Mouse (Mus musculus) cerebellum, adult (tissue): ENCODE measurements around the gene Cxcr6.
"Not testable (repeated sequence)": the region's sequence is repeated elsewhere in the genome, so short reads cannot be mapped to it uniquely, and the experiment has no call there.

Experiments
- ATAC-seq: cut with Nextera tagmentation; 2 replicates; pipeline ENCODE4 v1.9.2; 2017; ENCODE audit warnings: mild to moderate bottlenecking, moderate library complexity, mixed read lengths; ENCODE audit not compliant: insufficient number of reproducible peaks, low FRiP score, low TSS enrichment

The Cxcr6 gene

GRCm38 (mm10) chr9:123806267-123806666 is at the start of gene Cxcr6:
TSS of gene Cxcr6 (plus strand) at chr9:123806475.
- ATAC-seq = no peak

GRCm38 (mm10) chr9:123756752-123757151 is 49.5 kb upstream of the Cxcr6 start:
- no peak for ATAC-seq

GRCm38 (mm10) chr9:123757326-123757725 is 48.9 kb upstream of the Cxcr6 start:
- ATAC-seq = no peak

GRCm38 (mm10) chr9:123758156-123758555 is 48.1 kb upstream of the Cxcr6 start:
- ATAC-seq = no peak

GRCm38 (mm10) chr9:123758645-123759044 is 47.6 kb upstream of the Cxcr6 start:
- no peak for ATAC-seq

- no peak for ATAC-seq
Measured at GRCm38 (mm10) chr9:123760806-123761205, 45.5 kb upstream of the Cxcr6 start.

GRCm38 (mm10) chr9:123762886-123763285 is 43.4 kb upstream of the Cxcr6 start:
- no peak for ATAC-seq

GRCm38 (mm10) chr9:123763771-123764170 is 42.5 kb upstream of the Cxcr6 start:
- no peak for ATAC-seq

- ATAC-seq = no peak
Measured at GRCm38 (mm10) chr9:123766996-123767395, 39.3 kb upstream of the Cxcr6 start.

- no peak for ATAC-seq
Measured at GRCm38 (mm10) chr9:123768443-123768842, 37.8 kb upstream of the Cxcr6 start.

GRCm38 (mm10) chr9:123769532-123769931 is 36.7 kb upstream of the Cxcr6 start:
- no peak for ATAC-seq

GRCm38 (mm10) chr9:123773299-123773698 is 33.0 kb upstream of the Cxcr6 start:
- ATAC-seq = not testable (repeated sequence)

GRCm38 (mm10) chr9:123788855-123789529 is 17.3 kb upstream of the Cxcr6 start:
- no peak for ATAC-seq

GRCm38 (mm10) chr9:123796174-123796573 is 10.1 kb upstream of the Cxcr6 start:
- ATAC-seq = peak; percentile 15; the same call in 1 of the 2 replicates

- ATAC-seq = no peak
Measured at GRCm38 (mm10) chr9:123801527-123801926, 4.7 kb upstream of the Cxcr6 start.

GRCm38 (mm10) chr9:123802421-123802820 is 3.9 kb upstream of the Cxcr6 start:
- no peak for ATAC-seq

- ATAC-seq = no peak
Measured at GRCm38 (mm10) chr9:123802896-123803295, 3.4 kb upstream of the Cxcr6 start.

GRCm38 (mm10) chr9:123805241-123805640 is 1.0 kb upstream of the Cxcr6 start:
- ATAC-seq = no peak

GRCm38 (mm10) chr9:123808583-123808982 is 2.3 kb downstream of the Cxcr6 start:
- no peak for ATAC-seq

- ATAC-seq = no peak
Measured at GRCm38 (mm10) chr9:123811831-123812230, 5.6 kb downstream of the Cxcr6 start.

GRCm38 (mm10) chr9:123814326-123814725 is 8.1 kb downstream of the Cxcr6 start:
- ATAC-seq = no peak

GRCm38 (mm10) chr9:123814821-123815220 is 8.5 kb downstream of the Cxcr6 start:
- ATAC-seq = 0 out of 2 replicates have a peak, but pooled peaks have one; percentile 49
